Mouse (Mus musculus) liver, embryonic 13.5 days (tissue): ENCODE results near the gene Pcyt1b. TPM values are rescaled to one million over a fixed set of nuclear protein-coding genes. Genes with fewer than 3 reads are reported as not detected.

Experiments used
- ATAC-seq: fragments of 200-750 bp; cut with Nextera tagmentation; 2 replicates; pipeline ENCODE4 v1.8.0; 2017; ENCODE audit warnings: low read depth, mild to moderate bottlenecking, moderate number of reproducible peaks, moderate library complexity
- DNase-seq: peaks from one replicate; pipeline ENCODE4 v3.0.0; 2022
- H3K27ac ChIP-seq: fragments of 300-500 bp; sonication (generic); 2 replicates; pipeline ENCODE4 v1.5.1; 2015; ENCODE audit warnings: moderate library complexity, mild to moderate bottlenecking, inconsistent platforms
- H3K27me3 ChIP-seq: fragments of 300-500 bp; sonication (generic); 2 replicates; pipeline ENCODE4 v1.6.1; 2015; ENCODE audit warnings: mild to moderate bottlenecking, inconsistent platforms
- H3K36me3 ChIP-seq: fragments of 300-500 bp; sonication (generic); 2 replicates; pipeline ENCODE4 v1.6.1; 2015; ENCODE audit warnings: mild to moderate bottlenecking, inconsistent platforms
- H3K4me1 ChIP-seq: fragments of 300-500 bp; sonication (generic); replicated peaks from 2 replicates; pipeline ENCODE4 v1.6.1; 2015; ENCODE audit warnings: inconsistent platforms
- H3K4me2 ChIP-seq: fragments of 300-500 bp; sonication (generic); 2 replicates; pipeline ENCODE4 v1.6.1; 2015; ENCODE audit warnings: inconsistent platforms, mild to moderate bottlenecking, moderate library complexity
- H3K4me3 ChIP-seq: fragments of 300-500 bp; sonication (generic); replicated peaks from 2 replicates; pipeline ENCODE4 v1.5.1; 2015; ENCODE audit warnings: mild to moderate bottlenecking, inconsistent platforms
- H3K9ac ChIP-seq: fragments of 300-500 bp; sonication (generic); 2 replicates; pipeline ENCODE4 v1.6.1; 2015; ENCODE audit warnings: mild to moderate bottlenecking, inconsistent platforms
- H3K9me3 ChIP-seq: fragments of 300-500 bp; sonication (generic); replicated peaks from 2 replicates; pipeline ENCODE4 v1.6.1; 2016; ENCODE audit warnings: inconsistent platforms
- WGBS: fragments of 180-500 bp; shearing (Covaris S2); methylation state at CpG from one replicate; pipeline ENCODE4 v1.1.7; 2015; ENCODE audit not compliant: insufficient replicate concordance; 5-methylcytosine and 5-hydroxymethylcytosine counted together
- polyA plus RNA-seq: library from polyadenylated mRNA; unstranded; fragments of >200 nt; fragmentation: Nextera tagmentation; extraction: Ambion mirVana; gene quantifications from 2 replicates; pipeline ENCODE4 v1.2.1, GENCODE M21; 2015

The Pcyt1b gene
- polyA plus RNA-seq, 1 experiment from 2014 or later: 7.2 TPM

GRCm38 (mm10) chrX:93674836-93675795, 20.5 kb downstream of the Pcyt1b start:
- 18% methylated on average over 19 of the region's 19 CpGs for WGBS

GRCm38 (mm10) chrX:93676228-93676627, 21.6 kb downstream of the Pcyt1b start:
- no peaks in the 10 kb centered on the region for H3K27me3 ChIP-seq
- WGBS: 47% methylated on average over 2 of the region's 2 CpGs
- H3K4me2 ChIP-seq: peak overlapping the region; percentile 66
- no peaks in the 10 kb centered on the region for H3K36me3 ChIP-seq
- no peak for DNase-seq
- peaks cover 22% of the 10 kb centered on the region for H3K4me1 ChIP-seq
- no peak for ATAC-seq
- H3K4me3 ChIP-seq: peak overlapping the region; percentile 63
- H3K9ac ChIP-seq: peak overlapping the region; percentile 74
- H3K27ac ChIP-seq: peak overlapping the region; percentile 92
- H3K9me3 ChIP-seq: no peaks in the 10 kb centered on the region

More at GRCm38 (mm10) chrX:93674836-93675795, 20.5 kb downstream of the Pcyt1b start:
- H3K36me3 ChIP-seq: no peaks in the 10 kb centered on the region
- DNase-seq (peak; percentile 87), ATAC-seq (peak; percentile 100)
- peaks cover 22% of the 10 kb centered on the region for H3K4me1 ChIP-seq
- peak overlapping the region; percentile 74 for H3K9ac ChIP-seq
- peak overlapping the region; percentile 63 for H3K4me3 ChIP-seq
- peak overlapping the region; percentile 98 for H3K27ac ChIP-seq
- no peaks in the 10 kb centered on the region for H3K9me3 ChIP-seq
- no peaks in the 10 kb centered on the region for H3K27me3 ChIP-seq
- peak overlapping the region; percentile 66 for H3K4me2 ChIP-seq

- no peak overlapping the region for H3K27ac ChIP-seq
- ATAC-seq (no peak), DNase-seq (no peak)
- H3K27me3 ChIP-seq: no peaks in the 10 kb centered on the region
- H3K4me2 ChIP-seq: no peak overlapping the region
- H3K4me3 ChIP-seq: no peak overlapping the region
- H3K9ac ChIP-seq: no peak overlapping the region
- 36% methylated on average over 6 of the region's 6 CpGs for WGBS
- H3K36me3 ChIP-seq: no peaks in the 10 kb centered on the region
- peaks cover 25% of the 10 kb centered on the region for H3K4me1 ChIP-seq
- H3K9me3 ChIP-seq: no peaks in the 10 kb centered on the region
These were observed 34.6 kb downstream of the Pcyt1b start for GRCm38 (mm10) chrX:93689287-93689686.

GRCm38 (mm10) chrX:93690672-93691071, 36.0 kb downstream of the Pcyt1b start:
- Histone ChIP-seq H3K4me1 (peaks cover 15% of the 10 kb centered on the region), H3K27ac (no peak overlapping the region), H3K9me3 (no peaks in the 10 kb centered on the region), H3K4me2 (no peak overlapping the region), H3K27me3 (no peaks in the 10 kb centered on the region), H3K36me3 (no peaks in the 10 kb centered on the region), H3K4me3 (no peak overlapping the region), H3K9ac (no peak overlapping the region)
- ATAC-seq (no peak), DNase-seq (no peak)
- whole genome bisulfite sequencing: 49% methylated on average over 8 of the region's 8 CpGs

GRCm38 (mm10) chrX:93697596-93697995, 42.9 kb downstream of the Pcyt1b start:
- DNase-seq (no peak), ATAC-seq (no peak)
- H3K36me3 ChIP-seq: peaks cover 6% of the 10 kb centered on the region
- no peak overlapping the region for H3K9ac ChIP-seq
- no peak overlapping the region for H3K4me3 ChIP-seq
- H3K27me3 ChIP-seq: no peaks in the 10 kb centered on the region
- H3K27ac ChIP-seq: no peak overlapping the region
- H3K9me3 ChIP-seq: no peaks in the 10 kb centered on the region
- H3K4me2 ChIP-seq: no peak overlapping the region
- 21% methylated on average over 1 of the region's 1 CpGs for WGBS
- peaks cover 27% of the 10 kb centered on the region for H3K4me1 ChIP-seq

GRCm38 (mm10) chrX:93700528-93701225, 46.0 kb downstream of the Pcyt1b start:
- Histone ChIP-seq H3K9me3 (no peaks in the 10 kb centered on the region), H3K4me3 (peak overlapping the region; percentile 33), H3K27me3 (no peaks in the 10 kb centered on the region), H3K27ac (peak overlapping the region; percentile 87), H3K4me1 (peaks cover 32% of the 10 kb centered on the region), H3K4me2 (peak overlapping the region; percentile 53), H3K9ac (peak overlapping the region; percentile 53), H3K36me3 (peaks cover 7% of the 10 kb centered on the region)
- ATAC-seq (peak; percentile 99), DNase-seq (peak; percentile 76)
- 34% methylated on average over 8 of the region's 8 CpGs for WGBS

GRCm38 (mm10) chrX:93712566-93712965, 57.9 kb downstream of the Pcyt1b start:
- no peak overlapping the region for H3K4me2 ChIP-seq
- H3K27me3 ChIP-seq: no peaks in the 10 kb centered on the region
- ATAC-seq (no peak), DNase-seq (no peak)
- no peaks in the 10 kb centered on the region for H3K4me1 ChIP-seq
- no peak overlapping the region for H3K27ac ChIP-seq
- H3K9ac ChIP-seq: no peak overlapping the region
- H3K36me3 ChIP-seq: no peaks in the 10 kb centered on the region
- no peaks in the 10 kb centered on the region for H3K9me3 ChIP-seq
- no peak overlapping the region for H3K4me3 ChIP-seq
- 31% methylated on average over 1 of the region's 1 CpGs for WGBS

- DNase-seq (no peak), ATAC-seq (peak; percentile 51; the same call in 1 of the 2 replicates)
- WGBS: 58% methylated on average over 1 of the region's 1 CpGs
- H3K4me1 ChIP-seq: peaks cover 15% of the 10 kb centered on the region
- no peaks in the 10 kb centered on the region for H3K27me3 ChIP-seq
- H3K27ac ChIP-seq: no peak overlapping the region
- no peaks in the 10 kb centered on the region for H3K9me3 ChIP-seq
- H3K9ac ChIP-seq: no peak overlapping the region
- H3K36me3 ChIP-seq: peaks cover 3% of the 10 kb centered on the region; the same call in 1 of the 2 replicates
- H3K4me2 ChIP-seq: no peak overlapping the region
- H3K4me3 ChIP-seq: no peak overlapping the region
These were observed 74.9 kb downstream of the Pcyt1b start for GRCm38 (mm10) chrX:93729529-93729928.

- H3K4me2 ChIP-seq: no peak overlapping the region
- peaks cover 16% of the 10 kb centered on the region for H3K36me3 ChIP-seq
- no peaks in the 10 kb centered on the region for H3K9me3 ChIP-seq
- no peaks in the 10 kb centered on the region for H3K27me3 ChIP-seq
- peaks cover 15% of the 10 kb centered on the region for H3K4me1 ChIP-seq
- no peak overlapping the region for H3K27ac ChIP-seq
- ATAC-seq (no peak), DNase-seq (no peak)
- H3K9ac ChIP-seq: no peak overlapping the region
- no peak overlapping the region for H3K4me3 ChIP-seq
- 85% methylated on average over 8 of the region's 8 CpGs for WGBS
These were observed 76.2 kb downstream of the Pcyt1b start for GRCm38 (mm10) chrX:93730854-93731253.

- no peaks in the 10 kb centered on the region for H3K9me3 ChIP-seq
- ATAC-seq (no peak), DNase-seq (no peak)
- no peaks in the 10 kb centered on the region for H3K27me3 ChIP-seq
- H3K4me2 ChIP-seq: no peak overlapping the region
- no peak overlapping the region for H3K4me3 ChIP-seq
- H3K27ac ChIP-seq: no peak overlapping the region
- peaks cover 15% of the 10 kb centered on the region for H3K4me1 ChIP-seq
- no peak overlapping the region for H3K9ac ChIP-seq
- H3K36me3 ChIP-seq: peaks cover 17% of the 10 kb centered on the region
These were observed 77.7 kb downstream of the Pcyt1b start for GRCm38 (mm10) chrX:93732407-93732806.

- DNase-seq (no peak), ATAC-seq (no peak)
- Histone ChIP-seq H3K9ac (no peak overlapping the region), H3K4me1 (peaks cover 19% of the 10 kb centered on the region), H3K27ac (no peak overlapping the region), H3K36me3 (peaks cover 17% of the 10 kb centered on the region), H3K9me3 (no peaks in the 10 kb centered on the region), H3K27me3 (no peaks in the 10 kb centered on the region), H3K4me3 (no peak overlapping the region), H3K4me2 (no peak overlapping the region)
- WGBS: 34% methylated on average over 6 of the region's 6 CpGs
These were observed 78.5 kb downstream of the Pcyt1b start for GRCm38 (mm10) chrX:93732975-93733748.
